Mouse (Mus musculus): ENCODE results near the gene Mob4. TPM values are rescaled to one million over a fixed set of nuclear protein-coding genes. Genes with fewer than 3 reads are reported as not detected.

The Mob4 gene
- 168 and 169 TPM in 2 replicates for polyA plus RNA-seq (2015; fragmentation: Nextera tagmentation; extraction: Ambion mirVana)

- Histone ChIP-seq H3K9me3 (replicated peaks) (no peaks in the 10 kb centered on the region), H3K4me2 (peak within 1 kb of the TSS; percentile 68), H3K4me1 (peaks cover 25% of the 10 kb centered on the region), H3K36me3 (no peaks in the 10 kb centered on the region), H3K4me3 (replicated peaks) (peak within 1 kb of the TSS; percentile 100), H3K27ac (replicated peaks) (peak within 1 kb of the TSS; percentile 99), H3K9ac (replicated peaks) (peak within 1 kb of the TSS; percentile 99), H3K27me3 (replicated peaks) (no peaks in the 10 kb centered on the region)
- under 1% methylated on average over 42 of the region's 42 CpGs for WGBS
- ATAC-seq (ENCODE audit: low FRiP score) = peak; percentile 98
Measured at GRCm38 (mm10) chr1:55130943-55131401, at the start of gene Mob4. TSS of gene Mob4 (plus strand) at chr1:55131231.

GRCm38 (mm10) chr1:55082106-55082505 lies 48.9 kb upstream of the Mob4 start:
- Histone ChIP-seq H3K9me3 (replicated peaks) (no peaks in the 10 kb centered on the region), H3K27me3 (replicated peaks) (no peaks in the 10 kb centered on the region), H3K4me2 (no peak overlapping the region), H3K27ac (replicated peaks) (no peak overlapping the region), H3K4me3 (replicated peaks) (no peak overlapping the region), H3K36me3 (peaks cover 61% of the 10 kb centered on the region), H3K4me1 (peaks cover 29% of the 10 kb centered on the region), H3K9ac (replicated peaks) (no peak overlapping the region)
- ATAC-seq (ENCODE audit: low FRiP score) = no peak
- WGBS = 18% methylated on average over 1 of the region's 1 CpGs

GRCm38 (mm10) chr1:55085781-55086366 lies 45.2 kb upstream of the Mob4 start:
- WGBS = 49% methylated on average over 7 of the region's 7 CpGs
- no peaks in the 10 kb centered on the region for H3K9me3 ChIP-seq (replicated peaks)
- no peak overlapping the region for H3K27ac ChIP-seq (replicated peaks)
- peaks cover 37% of the 10 kb centered on the region for H3K36me3 ChIP-seq
- peaks cover 44% of the 10 kb centered on the region for H3K4me1 ChIP-seq
- no peaks in the 10 kb centered on the region for H3K27me3 ChIP-seq (replicated peaks)
- no peak for ATAC-seq (ENCODE audit: low FRiP score)
- H3K9ac ChIP-seq (replicated peaks) = no peak overlapping the region
- 0 out of 2 replicates have a peak overlapping the region, but pooled peaks have one; percentile 4 for H3K4me3 ChIP-seq (replicated peaks)
- peak overlapping the region; percentile 77 for H3K4me2 ChIP-seq

DNA sequence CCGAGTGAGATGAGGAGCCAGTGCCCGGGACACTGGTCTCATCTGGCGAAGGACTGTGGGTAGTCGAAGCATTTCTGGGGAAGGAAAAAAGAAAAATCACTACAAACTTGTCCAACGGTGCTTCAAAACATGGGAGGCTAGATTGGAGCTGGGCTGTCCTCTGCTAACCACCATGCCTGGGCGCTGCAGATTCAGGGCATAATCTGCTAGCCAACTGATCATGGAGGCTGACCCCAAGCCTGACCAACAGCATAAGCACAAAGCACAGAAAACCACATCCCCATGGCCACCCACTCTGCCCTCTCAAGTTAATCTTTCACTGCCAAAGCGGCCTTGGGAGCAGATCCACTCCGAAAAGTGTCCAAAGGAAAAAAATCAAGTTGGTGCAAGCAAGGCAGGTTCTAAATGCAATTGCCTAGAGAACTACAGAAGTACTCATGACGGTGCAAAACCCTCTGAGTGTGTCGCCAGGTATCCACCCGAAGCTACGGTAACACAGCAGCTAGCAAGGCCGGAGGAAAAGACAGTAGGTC lies 44.1 kb upstream of the Mob4 start:
- peak; percentile 6; the same call in 1 of the 2 replicates for ATAC-seq (ENCODE audit: low FRiP score)
- H3K27ac ChIP-seq (replicated peaks) = peak overlapping the region; percentile 89
- WGBS = 3% methylated on average over 13 of the region's 13 CpGs
- peak overlapping the region; percentile 75 for H3K4me3 ChIP-seq (replicated peaks)
- H3K9ac ChIP-seq (replicated peaks) = peak overlapping the region; percentile 84
- peaks cover 36% of the 10 kb centered on the region for H3K36me3 ChIP-seq
- peak overlapping the region; percentile 77 for H3K4me2 ChIP-seq
- peaks cover 44% of the 10 kb centered on the region for H3K4me1 ChIP-seq
- no peaks in the 10 kb centered on the region for H3K9me3 ChIP-seq (replicated peaks)
- no peaks in the 10 kb centered on the region for H3K27me3 ChIP-seq (replicated peaks)

DNA sequence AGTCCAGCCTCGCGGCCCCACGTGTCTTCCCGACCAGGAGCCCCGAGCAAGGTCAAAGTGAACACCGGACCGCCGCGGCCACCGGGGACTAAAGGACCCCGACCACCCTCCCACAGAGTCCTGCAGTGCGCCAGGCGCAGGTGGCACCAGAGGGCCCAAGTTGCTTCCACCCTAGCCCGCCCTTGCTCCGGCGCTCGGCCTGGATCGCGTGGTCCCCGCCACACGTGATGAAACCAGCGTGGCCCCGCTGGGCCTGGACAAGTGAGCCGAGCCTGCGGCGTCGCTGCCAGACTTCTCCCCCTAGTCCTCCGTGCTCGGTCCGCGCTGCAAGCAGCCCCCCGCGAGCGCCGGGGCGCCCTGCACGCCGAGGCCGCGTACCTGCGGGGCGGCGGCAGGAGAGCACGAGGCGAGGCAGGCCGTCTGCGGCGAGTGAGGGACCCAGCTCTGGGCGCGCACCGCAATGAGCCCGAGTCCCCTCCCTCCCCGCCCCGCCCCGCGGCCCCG lies 43.6 kb upstream of the Mob4 start:
- H3K27me3 ChIP-seq (replicated peaks) = no peaks in the 10 kb centered on the region
- peak overlapping the region; percentile 84 for H3K9ac ChIP-seq (replicated peaks)
- no peaks in the 10 kb centered on the region for H3K9me3 ChIP-seq (replicated peaks)
- peak; percentile 60 for ATAC-seq (ENCODE audit: low FRiP score)
- H3K4me1 ChIP-seq = peaks cover 44% of the 10 kb centered on the region
- peaks cover 36% of the 10 kb centered on the region for H3K36me3 ChIP-seq
- under 1% methylated on average over 38 of the region's 57 CpGs for WGBS
- peak overlapping the region; percentile 77 for H3K4me2 ChIP-seq
- peak overlapping the region; percentile 75 for H3K4me3 ChIP-seq (replicated peaks)
- peak overlapping the region; percentile 89 for H3K27ac ChIP-seq (replicated peaks)

GRCm38 (mm10) chr1:55087932-55088610 lies 43.0 kb upstream of the Mob4 start, which contains the start of the genes Hspe1 and Hspd1:
TSS of gene Hspe1 (plus strand) at chr1:55088132.
TSS of gene Hspd1 (minus strand) at chr1:55088243.
- H3K27me3 ChIP-seq (replicated peaks) = no peaks in the 10 kb centered on the region
- peak within 1 kb of the TSS; percentile 89 for H3K27ac ChIP-seq (replicated peaks)
- H3K36me3 ChIP-seq = peaks cover 32% of the 10 kb centered on the region
- WGBS = 0% methylated on average over 68 of the region's 76 CpGs
- peak within 1 kb of the TSS; percentile 87 for H3K9ac ChIP-seq (replicated peaks)
- no peaks in the 10 kb centered on the region for H3K9me3 ChIP-seq (replicated peaks)
- H3K4me1 ChIP-seq = peaks cover 44% of the 10 kb centered on the region
- peak within 1 kb of the TSS; percentile 77 for H3K4me2 ChIP-seq
- H3K4me3 ChIP-seq (replicated peaks) = peak within 1 kb of the TSS; percentile 75
- peak; percentile 97 for ATAC-seq (ENCODE audit: low FRiP score)

GRCm38 (mm10) chr1:55088611-55089497 lies 42.2 kb upstream of the Mob4 start:
- Histone ChIP-seq H3K27me3 (replicated peaks) (no peaks in the 10 kb centered on the region), H3K4me3 (replicated peaks) (peak overlapping the region; percentile 75), H3K4me2 (peak overlapping the region; percentile 77), H3K36me3 (peaks cover 24% of the 10 kb centered on the region), H3K9ac (replicated peaks) (peak overlapping the region; percentile 87), H3K4me1 (peaks cover 43% of the 10 kb centered on the region), H3K27ac (replicated peaks) (peak overlapping the region; percentile 89), H3K9me3 (replicated peaks) (no peaks in the 10 kb centered on the region)
- ATAC-seq (ENCODE audit: low FRiP score) = no peak
- WGBS = 12% methylated on average over 16 of the region's 16 CpGs

DNA sequence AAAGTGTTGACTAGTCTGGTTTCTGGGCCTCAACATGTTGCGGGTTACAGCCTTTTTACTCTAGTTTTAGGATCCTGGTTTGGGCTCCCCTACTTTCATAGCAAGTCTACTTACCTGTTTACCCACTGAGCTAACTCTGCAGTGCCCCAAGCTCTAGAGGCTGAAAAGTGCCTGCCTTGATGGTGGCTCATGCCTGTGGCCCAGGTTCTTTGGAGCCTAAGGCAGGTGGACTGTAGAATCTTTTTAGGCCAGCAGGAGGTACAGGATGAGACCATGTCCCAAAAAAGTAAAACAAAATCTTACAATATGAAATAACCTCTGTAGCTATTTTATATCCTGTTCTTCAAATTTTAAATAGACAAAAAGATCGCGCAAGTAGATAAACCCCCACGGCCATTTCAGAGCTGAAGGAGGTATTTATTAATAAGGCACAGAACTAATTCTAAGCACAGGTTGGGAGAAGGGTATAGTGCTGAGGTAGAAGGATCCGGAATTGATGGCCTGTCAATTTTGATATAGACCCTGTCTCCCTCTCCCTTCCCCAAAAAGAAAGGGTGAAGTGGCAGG lies 41.5 kb upstream of the Mob4 start:
- H3K27ac ChIP-seq (replicated peaks) = no peak overlapping the region
- H3K36me3 ChIP-seq = peaks cover 19% of the 10 kb centered on the region
- H3K9me3 ChIP-seq (replicated peaks) = no peaks in the 10 kb centered on the region
- H3K4me2 ChIP-seq = peak overlapping the region; percentile 77
- no peak overlapping the region for H3K9ac ChIP-seq (replicated peaks)
- peak overlapping the region; percentile 75 for H3K4me3 ChIP-seq (replicated peaks)
- no peak for ATAC-seq (ENCODE audit: low FRiP score)
- H3K4me1 ChIP-seq = peaks cover 37% of the 10 kb centered on the region
- H3K27me3 ChIP-seq (replicated peaks) = no peaks in the 10 kb centered on the region
- WGBS = 90% methylated on average over 5 of the region's 5 CpGs

- H3K4me1 ChIP-seq = peaks cover 15% of the 10 kb centered on the region
- H3K27ac ChIP-seq (replicated peaks) = no peak overlapping the region
- 87% methylated on average over 2 of the region's 2 CpGs for WGBS
Measured at GRCm38 (mm10) chr1:55092056-55092455, 39.0 kb upstream of the Mob4 start.

DNA sequence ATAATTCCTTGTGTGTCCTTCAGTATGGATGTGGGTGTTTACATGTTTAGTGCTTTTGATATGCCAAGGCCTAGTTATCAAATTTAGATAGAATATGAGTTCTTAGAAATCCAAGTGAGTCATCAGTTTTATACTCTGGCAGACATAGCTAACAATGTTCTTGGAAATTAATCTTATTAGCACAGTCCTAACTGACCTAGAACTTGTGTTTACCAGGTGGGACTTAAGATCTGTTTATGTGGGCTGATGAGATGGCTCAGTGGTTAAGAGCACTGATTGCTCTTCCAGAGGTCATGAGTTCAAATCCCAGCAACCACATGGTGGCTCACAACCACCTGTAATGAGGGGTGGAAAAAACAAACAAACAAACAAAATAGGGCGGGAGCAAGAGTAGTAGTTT lies 38.6 kb upstream of the Mob4 start:
- Histone ChIP-seq H3K4me3 (replicated peaks) (no peak overlapping the region), H3K9ac (replicated peaks) (no peak overlapping the region), H3K4me1 (peaks cover 15% of the 10 kb centered on the region), H3K27me3 (replicated peaks) (no peaks in the 10 kb centered on the region), H3K4me2 (no peak overlapping the region), H3K36me3 (peaks cover 14% of the 10 kb centered on the region), H3K27ac (replicated peaks) (no peak overlapping the region), H3K9me3 (replicated peaks) (no peaks in the 10 kb centered on the region)
- WGBS = 93% methylated on average over 1 of the region's 1 CpGs
- no peak for ATAC-seq (ENCODE audit: low FRiP score)

More at GRCm38 (mm10) chr1:55092056-55092455, 39.0 kb upstream of the Mob4 start:
- H3K36me3 ChIP-seq = peaks cover 14% of the 10 kb centered on the region
- H3K27me3 ChIP-seq (replicated peaks) = no peaks in the 10 kb centered on the region
- no peak overlapping the region for H3K4me2 ChIP-seq
- no peak for ATAC-seq (ENCODE audit: low FRiP score)
- no peak overlapping the region for H3K9ac ChIP-seq (replicated peaks)
- H3K4me3 ChIP-seq (replicated peaks) = no peak overlapping the region
- no peaks in the 10 kb centered on the region for H3K9me3 ChIP-seq (replicated peaks)

Data from neural tube, embryonic 15.5 days (tissue).